Mouse (Mus musculus) granulocyte monocyte progenitor cell, adult 5-6 weeks (primary cell): ENCODE data around the gene Cd8a. TPM values are rescaled to one million over a fixed set of nuclear protein-coding genes. Genes with fewer than 3 reads are reported as not detected.
"Not testable (repeated sequence)": the region's sequence is repeated elsewhere in the genome, so short reads cannot be mapped to it uniquely, and the experiment has no call there.

Source experiments
- ATAC-seq: replicated peaks from 2 replicates; pipeline ENCODE4 v1.8.0; 2016; ENCODE audit warnings: mild to moderate bottlenecking, moderate TSS enrichment, inconsistent platforms; ENCODE audit not compliant: poor library complexity, severe bottlenecking
- total RNA-seq, 2 experiments: library from RNA; stranded (forward) in 1 of 2; stranded (reverse) in 1 of 2; fragments of 200-712, 200-1000 nt in 1 of 2; fragments of >200 nt in 1 of 2; fragmentation: Nextera tagmentation in 1 of 2; gene quantifications; 2 replicates each; pipeline ENCODE4 v1.2.3; 2014 to 2017

Gene Cd8a
- not detected in 2 replicates for total RNA-seq (2014; fragmentation: Nextera tagmentation)
- not detected in 2 replicates for total RNA-seq (2017)

- ATAC-seq: no peak
These were observed at the start of gene Cd8a for GRCm38 (mm10) chr6:71373249-71373775. Cd8a (plus strand) TSS chr6:71373427.

GRCm38 (mm10) chr6:71324816-71325215 is 48.4 kb upstream of the Cd8a start:
- ATAC-seq: no peak

- no peak for ATAC-seq
These were observed 43.3 kb upstream of the Cd8a start for GRCm38 (mm10) chr6:71329881-71330280.

- ATAC-seq: no peak
These were observed 42.7 kb upstream of the Cd8a start for GRCm38 (mm10) chr6:71330486-71330885.

- not testable (repeated sequence) for ATAC-seq
These were observed 41.7 kb upstream of the Cd8a start for GRCm38 (mm10) chr6:71331491-71331890.

- no peak for ATAC-seq
These were observed 40.8 kb upstream of the Cd8a start for GRCm38 (mm10) chr6:71332236-71332965.

GRCm38 (mm10) chr6:71333031-71333430 is 40.2 kb upstream of the Cd8a start:
- ATAC-seq: no peak

GRCm38 (mm10) chr6:71333578-71334273 is 39.5 kb upstream of the Cd8a start:
- no peak for ATAC-seq

GRCm38 (mm10) chr6:71337666-71338065 is 35.6 kb upstream of the Cd8a start:
- ATAC-seq: no peak

GRCm38 (mm10) chr6:71338941-71339340 is 34.3 kb upstream of the Cd8a start:
- ATAC-seq: no peak

- no peak for ATAC-seq
These were observed 33.9 kb upstream of the Cd8a start for GRCm38 (mm10) chr6:71339351-71339750.

- no peak for ATAC-seq
These were observed 32.0 kb upstream of the Cd8a start for GRCm38 (mm10) chr6:71341179-71341578.

- ATAC-seq: no peak
These were observed 25.2 kb upstream of the Cd8a start for GRCm38 (mm10) chr6:71348006-71348405.

GRCm38 (mm10) chr6:71351201-71351600 is 22.0 kb upstream of the Cd8a start:
- ATAC-seq: no peak

- ATAC-seq: no peak
These were observed 21.0 kb upstream of the Cd8a start for GRCm38 (mm10) chr6:71352201-71352600.

- ATAC-seq: no peak
These were observed 20.3 kb upstream of the Cd8a start for GRCm38 (mm10) chr6:71352866-71353427.

- ATAC-seq: no peak
These were observed 19.5 kb upstream of the Cd8a start for GRCm38 (mm10) chr6:71353722-71354121.

GRCm38 (mm10) chr6:71357493-71357892 is 15.7 kb upstream of the Cd8a start:
- no peak for ATAC-seq

- no peak for ATAC-seq
These were observed 13.0 kb upstream of the Cd8a start for GRCm38 (mm10) chr6:71360221-71360620.

GRCm38 (mm10) chr6:71360751-71361150 is 12.5 kb upstream of the Cd8a start:
- ATAC-seq: no peak

GRCm38 (mm10) chr6:71361156-71361670 is 12.0 kb upstream of the Cd8a start:
- no peak for ATAC-seq
